Mouse (Mus musculus) G1E (cell line): ENCODE measurements around the gene Aasdh.

Experiments
- CTCF ChIP-seq: IDR thresholded peaks from 2 replicates; pipeline ENCODE4 v1.5.1; 2012; ENCODE audit warnings: low read depth, low read length, inconsistent platforms, mixed read lengths
- GATA1 ChIP-seq: IDR thresholded peaks from 2 replicates; pipeline ENCODE4 v1.6.1; 2012; ENCODE audit warnings: borderline replicate concordance, low read length, inconsistent platforms, mixed read lengths

GRCm38 (mm10) chr5:76839786-76840185 lies 65.5 kb downstream of the Aasdh start:
- TF ChIP-seq CTCF (no peak), GATA1 (no peak)
